Mouse (Mus musculus) spleen, adult 2 months (tissue): Measurements from ENCODE around the gene Ttbk1. TPM values are rescaled to one million over a fixed set of nuclear protein-coding genes. Genes with fewer than 3 reads are reported as not detected.
"Not testable (repeated sequence)": the region's sequence is repeated elsewhere in the genome, so short reads cannot be mapped to it uniquely, and the experiment has no call there.

ENCODE experiments used
- DNase-seq, 2 experiments: peaks; one replicate each; pipeline versions ENCODE4 v3.0.0 to v3.0.0-alpha.2; 2012 to 2021; ENCODE audit warnings: low spot score in 2 of 2, low read depth in 1 of 2
- H3K27ac ChIP-seq: fragments of 200-500 bp; 2 replicates; pipeline ENCODE4 v1.5.1; 2012; ENCODE audit warnings: low read length, inconsistent platforms; ENCODE audit not compliant: insufficient read depth
- H3K27me3 ChIP-seq: fragments of 200-500 bp; 2 replicates; pipeline ENCODE4 v1.6.1; 2012; ENCODE audit warnings: mild to moderate bottlenecking, moderate library complexity, low read length, inconsistent platforms; ENCODE audit not compliant: control insufficient read depth, insufficient read depth
- H3K36me3 ChIP-seq: fragments of 200-500 bp; 2 replicates; pipeline ENCODE4 v1.6.1; 2012; ENCODE audit warnings: mild to moderate bottlenecking, low read length, inconsistent platforms; ENCODE audit not compliant: control insufficient read depth, insufficient read depth
- H3K4me1 ChIP-seq: fragments of 200-500 bp; 2 replicates; pipeline ENCODE4 v1.6.1; 2011; ENCODE audit warnings: inconsistent platforms; ENCODE audit not compliant: control insufficient read depth, insufficient read depth, insufficient read length
- H3K4me3 ChIP-seq: fragments of 200-500 bp; 2 replicates; pipeline ENCODE4 v1.5.1; 2011; ENCODE audit warnings: mild to moderate bottlenecking, inconsistent platforms; ENCODE audit not compliant: insufficient read depth, insufficient read length; ENCODE audit errors: extremely low read depth
- CTCF ChIP-seq: fragments of 200-500 bp; IDR thresholded peaks from 2 replicates; pipeline ENCODE4 v1.5.1; 2011; ENCODE audit warnings: mild to moderate bottlenecking, inconsistent platforms; ENCODE audit not compliant: insufficient read depth, insufficient read length, insufficient replicate concordance; ENCODE audit errors: extremely low read depth
- POLR2A ChIP-seq: fragments of 200-500 bp; IDR thresholded peaks from 2 replicates; pipeline ENCODE4 v1.6.1; 2011; ENCODE audit warnings: low read depth, low read length, inconsistent platforms
- WGBS: fragments of 180-500 bp; shearing (Covaris S2); methylation state at CpG from one replicate; pipeline ENCODE4 v1.1.7; 2018; 5-methylcytosine and 5-hydroxymethylcytosine counted together
- polyA plus RNA-seq: library from polyadenylated mRNA; depleted of rRNA; stranded (reverse); fragments of >200 nt; gene quantifications from 2 replicates; pipeline ENCODE4 v1.2.3, GENCODE M21; 2012

Gene Ttbk1
- polyA plus RNA-seq, 1 experiment = 0.89 TPM

DNA sequence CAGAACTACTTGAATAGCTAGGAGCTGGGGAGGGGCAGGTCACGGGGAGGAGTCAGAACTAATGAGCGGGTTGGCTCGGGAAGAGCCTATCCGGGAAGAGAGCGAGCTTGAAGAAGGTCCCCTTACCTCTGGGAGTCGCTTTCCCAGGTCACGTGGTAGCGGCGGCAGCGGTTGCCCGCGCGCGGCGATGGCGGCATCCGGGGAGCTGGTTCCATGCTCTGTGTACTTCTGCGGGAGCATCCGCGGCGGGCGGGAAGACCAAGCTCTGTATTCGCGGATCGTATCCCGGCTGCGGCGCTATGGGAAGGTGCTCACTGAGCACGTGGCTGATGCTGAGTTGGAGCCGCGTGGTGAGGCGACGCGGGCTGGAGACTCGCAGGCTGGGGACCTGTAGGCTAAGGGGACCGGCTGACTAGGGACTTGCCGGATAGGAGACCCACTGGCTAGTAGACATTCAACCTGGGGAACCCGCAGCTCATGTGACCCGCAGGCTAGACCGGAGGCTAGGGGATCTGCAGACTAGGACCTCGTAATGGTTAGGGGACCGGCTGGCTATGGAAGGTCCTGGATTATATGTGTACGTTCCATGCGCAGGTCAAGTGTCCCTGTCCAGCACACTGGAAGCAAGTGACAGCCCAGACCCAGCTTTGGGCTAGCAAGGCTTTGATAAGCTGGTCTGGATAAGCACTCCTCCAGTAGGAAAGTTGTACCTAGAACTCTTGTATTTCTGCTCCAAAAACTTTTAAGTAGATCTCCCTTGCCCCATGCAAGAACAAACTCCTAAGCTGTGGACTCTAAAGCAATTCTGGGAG lies 9.4 kb upstream of the Ttbk1 start, which contains the start of gene Dnph1:
Dnph1 (plus strand) TSS at position 89 of the 812 bp plus-strand sequence.
- Histone ChIP-seq H3K27me3 (no peaks in the 10 kb centered on the region), H3K4me1 (peaks cover 6% of the 10 kb centered on the region; the same call in 1 of the 2 replicates), H3K36me3 (no peaks in the 10 kb centered on the region), H3K4me3 (peak within 1 kb of the TSS; percentile 47), H3K27ac (no peak within 1 kb of the TSS)
- 2% methylated on average over 44 of the region's 44 CpGs for WGBS
- peak in 1 of 2 experiments; percentile 35 for DNase-seq
- no peak for TF ChIP-seq CTCF
- TF ChIP-seq POLR2A = no peak

DNA sequence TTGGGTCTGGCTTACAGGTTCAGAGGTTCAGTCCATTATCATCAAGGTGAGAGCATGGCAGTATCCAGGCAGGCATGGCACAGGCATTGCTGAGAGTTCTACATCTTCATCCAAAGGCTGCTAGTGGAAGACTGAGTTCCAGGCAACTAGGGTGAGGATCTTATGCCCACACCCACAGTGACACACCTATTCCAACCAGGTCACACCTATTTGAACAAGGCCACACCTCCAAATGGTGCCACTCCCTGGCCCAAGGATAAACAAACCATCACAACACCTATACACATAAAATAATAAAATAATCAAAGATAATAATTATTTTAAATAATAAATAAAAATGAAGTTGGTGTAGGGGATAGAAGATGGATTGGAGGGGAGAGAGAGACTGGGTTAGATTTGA lies 8.6 kb upstream of the Ttbk1 start:
- H3K27ac ChIP-seq, H3K4me1 ChIP-seq, H3K27me3 ChIP-seq, DNase-seq, H3K36me3 ChIP-seq, H3K4me3 ChIP-seq: not testable (repeated sequence)

DNA sequence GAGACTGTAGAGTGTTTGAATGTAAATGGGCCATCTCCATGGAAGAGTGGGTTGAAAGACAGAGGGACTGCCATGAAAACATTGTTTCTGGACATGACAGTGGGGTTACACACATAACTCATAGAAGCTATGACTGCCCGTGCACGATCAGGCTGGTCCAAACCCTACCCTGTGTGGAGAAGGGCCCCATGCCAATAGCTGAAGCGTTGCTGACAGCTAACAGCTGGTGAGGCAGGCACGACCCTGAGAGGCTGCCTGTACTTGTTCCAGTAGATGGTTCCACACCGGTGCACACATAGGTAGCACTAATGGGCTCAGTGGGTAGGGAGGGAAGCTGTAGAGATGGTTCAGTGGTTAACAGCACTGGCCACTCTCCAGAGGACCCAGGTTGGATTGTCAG lies 8.0 kb upstream of the Ttbk1 start:
- WGBS = 63% methylated on average over 5 of the region's 5 CpGs
- H3K27me3 ChIP-seq = no peaks in the 10 kb centered on the region
- no peak overlapping the region for H3K27ac ChIP-seq
- peaks cover 6% of the 10 kb centered on the region; the same call in 1 of the 2 replicates for H3K4me1 ChIP-seq
- no peak for DNase-seq
- H3K36me3 ChIP-seq = no peaks in the 10 kb centered on the region
- no peak overlapping the region for H3K4me3 ChIP-seq
- TF ChIP-seq CTCF = no peak
- TF ChIP-seq POLR2A = no peak

DNA sequence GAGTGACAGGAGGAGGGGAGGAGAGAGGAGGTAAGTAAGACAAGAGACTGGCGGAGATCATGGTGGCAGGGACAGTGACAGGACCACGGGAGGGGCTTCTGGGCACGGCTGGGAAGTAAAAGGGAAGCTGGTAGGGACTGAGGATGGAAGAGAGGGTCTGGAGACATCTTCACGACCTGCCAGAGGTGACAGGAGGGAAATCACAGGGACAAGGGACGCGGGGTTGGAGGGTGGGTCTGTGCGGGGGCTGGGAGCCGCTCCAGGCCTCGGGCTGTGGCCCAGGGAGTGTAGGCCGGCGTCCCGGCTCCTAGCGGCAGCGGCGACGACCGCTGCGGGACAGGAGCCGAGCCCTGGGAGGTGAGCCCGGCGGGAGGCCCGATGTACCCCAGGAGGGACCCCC lies 480 bp downstream of the Ttbk1 start:
- Histone ChIP-seq H3K27ac (no peak overlapping the region), H3K4me1 (peaks cover 5% of the 10 kb centered on the region), H3K4me3 (no peak overlapping the region), H3K36me3 (no peaks in the 10 kb centered on the region), H3K27me3 (peaks cover 11% of the 10 kb centered on the region)
- TF ChIP-seq POLR2A (no peak), CTCF (no peak)
- WGBS = 13% methylated on average over 17 of the region's 22 CpGs
- no peak for DNase-seq

DNA sequence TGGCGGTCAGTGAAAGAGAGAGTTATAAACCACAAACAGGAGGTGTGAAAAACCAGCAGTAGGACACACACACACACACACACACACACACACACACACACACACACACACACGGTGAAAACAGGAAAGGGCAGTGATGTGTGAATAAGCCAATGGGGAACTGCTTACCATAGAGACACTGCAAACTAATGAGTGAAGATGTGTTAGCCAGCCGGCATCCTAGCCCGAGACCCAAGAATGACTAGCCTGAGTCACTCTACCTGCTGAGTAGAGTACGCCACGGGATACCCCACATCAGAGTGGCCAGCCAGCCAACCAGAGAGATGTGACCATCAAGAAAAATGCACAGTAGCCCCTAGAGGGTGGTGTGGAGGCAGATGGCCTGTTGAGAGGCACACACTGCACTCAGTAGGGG lies 3.0 kb downstream of the Ttbk1 start:
- H3K4me3 ChIP-seq = no peak overlapping the region
- H3K4me1 ChIP-seq = peaks cover 5% of the 10 kb centered on the region
- H3K36me3 ChIP-seq = no peaks in the 10 kb centered on the region
- WGBS = 7% methylated on average over 6 of the region's 6 CpGs
- H3K27ac ChIP-seq = no peak overlapping the region
- peaks cover 11% of the 10 kb centered on the region for H3K27me3 ChIP-seq
- TF ChIP-seq POLR2A (no peak), CTCF (no peak)
- DNase-seq = peak; percentile 11 to 12

DNA sequence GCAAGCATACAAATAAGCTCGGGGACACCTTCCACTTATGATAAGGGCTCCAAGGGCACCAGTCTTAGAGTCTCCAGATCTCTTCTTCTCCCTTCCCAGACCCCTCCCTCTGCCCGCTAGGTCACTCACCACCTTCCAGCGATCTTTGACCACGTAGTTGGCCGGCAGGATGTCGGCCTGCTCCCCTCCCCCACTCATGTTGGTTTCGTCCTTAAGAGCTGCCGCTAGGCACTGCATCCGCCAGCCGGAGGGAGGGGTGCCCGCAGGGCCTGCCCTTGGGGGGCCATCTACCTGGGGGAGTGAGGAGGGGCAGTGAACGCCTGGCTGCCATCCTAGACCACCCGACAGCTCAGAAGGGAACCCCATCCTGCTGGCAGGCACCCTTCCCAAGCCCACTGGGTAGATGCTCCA lies 3.4 kb downstream of the Ttbk1 start:
- Histone ChIP-seq H3K36me3 (no peaks in the 10 kb centered on the region), H3K4me1 (peaks cover 5% of the 10 kb centered on the region), H3K27ac (no peak overlapping the region; the same call in 1 of the 2 replicates), H3K27me3 (peaks cover 11% of the 10 kb centered on the region), H3K4me3 (peak overlapping the region; percentile 51)
- TF ChIP-seq CTCF = no peak
- TF ChIP-seq POLR2A = no peak
- 2% methylated on average over 13 of the region's 13 CpGs for WGBS
- DNase-seq = peak; percentile 4 to 24

DNA sequence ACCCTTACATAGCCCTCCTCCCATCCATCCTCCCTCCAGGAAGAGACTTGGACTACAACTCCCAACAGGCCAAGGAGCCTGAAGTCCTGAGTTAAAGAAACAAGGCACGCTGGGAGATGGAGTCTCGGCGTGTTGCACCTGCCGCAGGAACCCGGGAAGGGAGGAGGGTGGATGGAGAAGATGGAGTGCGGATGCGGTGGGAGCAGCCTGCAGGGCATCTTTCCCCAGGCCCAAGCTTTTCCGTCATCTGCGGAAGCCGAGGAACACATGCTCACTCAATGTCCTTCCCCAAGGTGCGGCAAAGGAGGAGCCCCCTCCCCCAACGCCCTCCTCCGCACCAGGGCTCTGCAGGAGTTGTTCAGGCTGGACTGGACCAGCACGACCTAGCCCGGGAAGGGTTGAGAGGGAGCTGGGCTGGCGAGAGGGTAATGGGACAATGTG lies 3.9 kb downstream of the Ttbk1 start:
- Histone ChIP-seq H3K4me3 (peak overlapping the region; percentile 51), H3K27me3 (peaks cover 11% of the 10 kb centered on the region), H3K36me3 (no peaks in the 10 kb centered on the region), H3K27ac (no peak overlapping the region), H3K4me1 (peaks cover 5% of the 10 kb centered on the region)
- TF ChIP-seq CTCF (no peak), POLR2A (no peak)
- no peak for DNase-seq
- WGBS = 3% methylated on average over 16 of the region's 16 CpGs
